ENCODE assay signal across 8 mouse cellular contexts in the genomic region with DNA sequence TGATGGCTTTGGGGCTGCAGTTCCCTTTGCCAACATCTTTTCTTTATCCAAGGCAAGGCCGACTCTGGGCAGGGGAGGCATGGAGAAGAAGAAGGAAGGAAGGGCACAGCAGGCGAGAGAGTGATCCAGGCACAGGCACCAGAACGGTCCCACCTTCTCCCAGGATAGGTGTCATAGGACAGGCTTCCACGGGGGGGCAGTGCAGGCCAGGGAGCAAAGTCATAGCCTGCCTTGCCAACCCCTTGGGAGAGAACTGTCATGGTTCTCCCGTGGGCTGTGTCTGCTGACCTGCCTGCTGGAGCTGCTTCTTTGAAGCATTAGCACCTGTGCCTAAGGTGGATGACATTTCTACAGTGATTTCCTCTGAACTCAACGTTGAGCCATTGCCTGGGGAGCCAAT. TPM values are rescaled to one million over a fixed set of nuclear protein-coding genes. Genes with fewer than 3 reads are reported as not detected.
DNase-seq lines count a peak whose midpoint lies in the region; ATAC-seq and TF ChIP-seq lines count a peak whose summit lies in the region.

No protein-coding gene starts in this region.

- peak; percentile 92 for TF ChIP-seq CTCF in C2C12 (IDR thresholded peaks at IDR 0.05; ENCODE audit: control insufficient read depth, insufficient read depth, insufficient read length)

- no peaks in the 10 kb centered on the region for H3K27me3 ChIP-seq in C2C12 (ENCODE audit: control insufficient read depth, insufficient read depth, insufficient read length)
- no peaks in the 10 kb centered on the region for H3K27me3 ChIP-seq in limb, embryonic 11.5 days (ENCODE audit: control insufficient read depth, insufficient read depth, low read length)

- no peaks in the 10 kb centered on the region for H3K79me2 ChIP-seq in C2C12 (ENCODE audit: control insufficient read depth, insufficient read depth)

- H3ac ChIP-seq in C2C12 (ENCODE audit: control insufficient read depth, insufficient read length, low read depth): no peak overlapping the region

- no peak overlapping the region for H3K4me3 ChIP-seq in C2C12 (ENCODE audit: insufficient read depth, poor library complexity, severe bottlenecking)
- no peak overlapping the region for H3K4me3 ChIP-seq in limb, embryonic 11.5 days (ENCODE audit: low read depth, low read length)

- no peak overlapping the region for H3K4me2 ChIP-seq in limb, embryonic 11.5 days (ENCODE audit: low read depth, severe bottlenecking)

- no peaks in the 10 kb centered on the region for H3K79me3 ChIP-seq in C2C12 (ENCODE audit: low read depth)

- H3K27ac ChIP-seq in limb, embryonic 11.5 days (replicated peaks; ENCODE audit: low read depth, low read length): no peak overlapping the region

- peak; percentile 92 for DNase-seq in adrenal gland, postnatal 14 days
- peak; percentile 20 for DNase-seq in embryo, embryonic 11.5 days (ENCODE audit: low read depth, low spot score)
- peak; percentile 94 for DNase-seq in heart, adult 11 months
- DNase-seq in kidney, adult 18-20 months: peak; percentile 79
- peak; percentile 75 for DNase-seq in limb, embryonic 11.5 days (ENCODE audit: low spot score)
- peak; percentile 69 for DNase-seq in ovary, postnatal 14 days (ENCODE audit: low spot score)
- peak; percentile 38 to 47 for DNase-seq in urinary bladder, adult 18-20 months (ENCODE audit: low spot score in 2 of 2)

- H3K4me1 ChIP-seq in limb, embryonic 11.5 days (ENCODE audit: control insufficient read depth, insufficient read depth, low read length): no peaks in the 10 kb centered on the region

- peaks cover 12% of the 10 kb centered on the region for H3K36me3 ChIP-seq in C2C12 (ENCODE audit: control insufficient read depth, insufficient read depth)
- H3K36me3 ChIP-seq in limb, embryonic 11.5 days (ENCODE audit: control insufficient read depth, insufficient read depth, low read length): peaks cover 4% of the 10 kb centered on the region; the same call in 1 of the 2 replicates

- WGBS in limb, embryonic 11.5 days: 46% methylated on average over 6 of the region's 6 CpGs

- ATAC-seq in limb, embryonic 11.5 days (ENCODE audit: insufficient number of reproducible peaks, low FRiP score, low TSS enrichment, low read depth): no peak

- H3K9ac ChIP-seq in limb, embryonic 11.5 days (ENCODE audit: low read length): no peak overlapping the region

- H3K9me3 ChIP-seq in limb, embryonic 11.5 days (ENCODE audit: control insufficient read depth, low read length): no peaks in the 10 kb centered on the region

TF ChIP-seq in C2C12, 6 proteins besides CTCF, POLR2A, EP300 and RAD21:
- no peak for TF ChIP-seq MYOG (IDR thresholded peaks at IDR 0.05; ENCODE audit: control insufficient read depth, extremely low read depth, insufficient read length)
- TF ChIP-seq FOSL1 (IDR thresholded peaks at IDR 0.05; ENCODE audit: insufficient read depth, low read length, poor library complexity, severe bottlenecking): no peak
- no peak for TF ChIP-seq MAX (IDR thresholded peaks at IDR 0.05)
- TF ChIP-seq USF1 (IDR thresholded peaks at IDR 0.05; ENCODE audit: low read depth): no peak
- TF ChIP-seq CEBPB (IDR thresholded peaks at IDR 0.05; ENCODE audit: low read depth): no peak

RNA-seq across cellular contexts. Expression of a gene that starts 27.7 kb away (rescaled TPM):
- 22.2 TPM for polyA plus RNA-seq in C2C12 (2012; fragmentation: generic; extraction: Trizol)
- total RNA-seq in adrenal gland, postnatal 14 days (2021): 25.0 and 25.8 TPM in 2 replicates
- 30.5 TPM in 2 replicates for polyA plus RNA-seq in limb, embryonic 11.5 days (2014; fragmentation: Nextera tagmentation; extraction: Ambion mirVana)

Comparison
In these comparisons a context has a peak if more than half of its experiments do, and no peak if none do; other contexts are left out.
1. DNase-seq: peak in every context shown above with its lines; median percentile 94 in heart, adult 11 months; 92 in adrenal gland, postnatal 14 days; 79 in kidney, adult 18-20 months; 75 in limb, embryonic 11.5 days; 69 in ovary, postnatal 14 days; 42 in urinary bladder, adult 18-20 months; 20 in embryo, embryonic 11.5 days.